Mouse (Mus musculus): ENCODE measurements at regions not wholly inside any gene's neighbourhood (a gene's known extent, or its start where the extent isn't known, plus 50 kb on each side); places are given as distances from the start of the nearest gene placed in this dataset.

GRCm38 (mm10) chr6:101047195-101047594, 213.8 kb downstream of the Ppp4r2 start:
- no peak for DNase-seq (ENCODE audit: low read depth, low spot score)

GRCm38 (mm10) chr6:101048431-101048830, 215.0 kb downstream of the Ppp4r2 start:
- no peak for DNase-seq (ENCODE audit: low read depth, low spot score)

- DNase-seq (ENCODE audit: low read depth, low spot score): no peak
Measured at GRCm38 (mm10) chr6:101048836-101049361, 215.5 kb downstream of the Ppp4r2 start.

- DNase-seq (ENCODE audit: low read depth, low spot score): no peak
Measured at GRCm38 (mm10) chr6:101054880-101055279, 221.5 kb downstream of the Ppp4r2 start.

- no peak for DNase-seq (ENCODE audit: low read depth, low spot score)
Measured at GRCm38 (mm10) chr6:101056318-101056717, 222.9 kb downstream of the Ppp4r2 start.

- no peak for DNase-seq (ENCODE audit: low read depth, low spot score)
Measured at GRCm38 (mm10) chr6:101059058-101059457, 225.6 kb downstream of the Ppp4r2 start.

- DNase-seq (ENCODE audit: low read depth, low spot score): no peak
Measured at GRCm38 (mm10) chr6:101062186-101062585, 228.8 kb downstream of the Ppp4r2 start.

GRCm38 (mm10) chr6:101075753-101076516, 242.5 kb downstream of the Ppp4r2 start:
- no peak for DNase-seq (ENCODE audit: low read depth, low spot score)

- no peak for DNase-seq (ENCODE audit: low read depth, low spot score)
Measured at GRCm38 (mm10) chr6:101078294-101078693, 244.9 kb downstream of the Ppp4r2 start.

GRCm38 (mm10) chr6:101083676-101084075, 250.3 kb downstream of the Ppp4r2 start:
- DNase-seq (ENCODE audit: low read depth, low spot score): no peak

- no peak for DNase-seq (ENCODE audit: low read depth, low spot score)
Measured at GRCm38 (mm10) chr6:101092179-101092578, 258.8 kb downstream of the Ppp4r2 start.

Data from skeletal muscle tissue, adult 2 months (tissue).